Mouse (Mus musculus) spleen, adult 2 months (tissue): ENCODE data around the gene Cbx1. TPM values are rescaled to one million over a fixed set of nuclear protein-coding genes. Genes with fewer than 3 reads are reported as not detected.
A peak's percentile ranks its signal among the peaks of the same experiment; 100 is the strongest.
"Not testable (repeated sequence)": the region's sequence is repeated elsewhere in the genome, so short reads cannot be mapped to it uniquely, and the experiment has no call there.

ENCODE experiments used
- DNase-seq, 2 experiments: peaks; one replicate each; pipeline versions ENCODE4 v3.0.0 to v3.0.0-alpha.2; 2012 to 2021; ENCODE audit warnings: low spot score in 2 of 2, low read depth in 1 of 2
- H3K27ac ChIP-seq: fragments of 200-500 bp; 2 replicates; pipeline ENCODE4 v1.5.1; 2012; ENCODE audit warnings: low read length, inconsistent platforms; ENCODE audit not compliant: insufficient read depth
- H3K27me3 ChIP-seq: fragments of 200-500 bp; 2 replicates; pipeline ENCODE4 v1.6.1; 2012; ENCODE audit warnings: mild to moderate bottlenecking, moderate library complexity, low read length, inconsistent platforms; ENCODE audit not compliant: control insufficient read depth, insufficient read depth
- H3K36me3 ChIP-seq: fragments of 200-500 bp; 2 replicates; pipeline ENCODE4 v1.6.1; 2012; ENCODE audit warnings: mild to moderate bottlenecking, low read length, inconsistent platforms; ENCODE audit not compliant: control insufficient read depth, insufficient read depth
- H3K4me1 ChIP-seq: fragments of 200-500 bp; 2 replicates; pipeline ENCODE4 v1.6.1; 2011; ENCODE audit warnings: inconsistent platforms; ENCODE audit not compliant: control insufficient read depth, insufficient read depth, insufficient read length
- H3K4me3 ChIP-seq: fragments of 200-500 bp; 2 replicates; pipeline ENCODE4 v1.5.1; 2011; ENCODE audit warnings: mild to moderate bottlenecking, inconsistent platforms; ENCODE audit not compliant: insufficient read depth, insufficient read length; ENCODE audit errors: extremely low read depth
- CTCF ChIP-seq: fragments of 200-500 bp; IDR thresholded peaks from 2 replicates; pipeline ENCODE4 v1.5.1; 2011; ENCODE audit warnings: mild to moderate bottlenecking, inconsistent platforms; ENCODE audit not compliant: insufficient read depth, insufficient read length, insufficient replicate concordance; ENCODE audit errors: extremely low read depth
- POLR2A ChIP-seq: fragments of 200-500 bp; IDR thresholded peaks from 2 replicates; pipeline ENCODE4 v1.6.1; 2011; ENCODE audit warnings: low read depth, low read length, inconsistent platforms
- WGBS: fragments of 180-500 bp; shearing (Covaris S2); methylation state at CpG from one replicate; pipeline ENCODE4 v1.1.7; 2018; 5-methylcytosine and 5-hydroxymethylcytosine counted together
- polyA plus RNA-seq: library from polyadenylated mRNA; depleted of rRNA; stranded (reverse); fragments of >200 nt; gene quantifications from 2 replicates; pipeline ENCODE4 v1.2.3, GENCODE M21; 2012

Cbx1 gene
- polyA plus RNA-seq, 1 experiment = 13.9 TPM

DNA sequence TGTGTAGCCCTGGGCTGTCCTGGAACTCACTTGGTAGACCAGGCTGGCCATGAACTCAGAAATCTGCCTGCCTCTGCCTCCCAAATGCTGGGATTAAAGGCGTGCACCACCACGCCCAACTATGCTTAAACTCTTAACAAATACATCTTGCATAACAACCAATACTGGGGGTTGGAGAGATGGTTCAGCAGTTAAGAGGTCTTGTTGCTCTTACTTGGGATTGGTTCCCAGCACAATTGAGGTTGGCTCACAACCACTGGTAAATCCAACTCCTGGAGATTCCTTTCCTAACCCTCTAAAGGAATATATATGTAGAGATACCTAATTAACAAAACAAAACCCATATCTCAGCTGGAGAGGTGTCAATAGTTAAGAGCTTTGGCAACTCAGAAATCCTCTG is 7.2 kb downstream of the Cbx1 start:
- 91% methylated on average over 2 of the region's 2 CpGs for WGBS
- no peak for TF ChIP-seq POLR2A
- TF ChIP-seq CTCF = no peak
- DNase-seq = no peak
- no peaks in the 10 kb centered on the region for H3K4me1 ChIP-seq
- peaks cover 1% of the 10 kb centered on the region; the same call in 1 of the 2 replicates for H3K36me3 ChIP-seq
- no peaks in the 10 kb centered on the region for H3K27me3 ChIP-seq
- no peak overlapping the region for H3K4me3 ChIP-seq
- H3K27ac ChIP-seq = no peak overlapping the region

DNA sequence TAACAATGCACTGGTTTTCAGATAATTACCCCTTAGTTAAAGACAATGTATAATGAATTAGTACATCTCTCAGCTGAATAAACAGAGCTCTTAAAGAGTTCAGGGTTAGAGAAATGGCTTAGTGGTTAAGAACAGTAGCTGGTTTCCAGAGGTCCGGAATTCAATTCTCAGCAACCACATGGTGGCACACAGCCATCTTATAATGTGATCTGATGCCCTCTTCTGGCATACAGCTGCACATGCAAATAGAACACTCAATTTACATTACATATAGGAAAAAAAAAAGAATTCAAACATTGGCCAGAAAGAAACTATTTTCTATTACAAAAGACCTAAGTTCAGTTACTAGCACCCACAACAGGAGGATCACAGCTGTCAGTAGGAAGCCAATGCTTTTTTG is 7.7 kb downstream of the Cbx1 start:
- WGBS = 32% methylated on average over 1 of the region's 1 CpGs
- no peaks in the 10 kb centered on the region for H3K27me3 ChIP-seq
- H3K4me1 ChIP-seq = no peaks in the 10 kb centered on the region
- peaks cover 3% of the 10 kb centered on the region; the same call in 1 of the 2 replicates for H3K36me3 ChIP-seq
- H3K4me3 ChIP-seq = no peak overlapping the region
- peak in 1 of 2 experiments; percentile 25 for DNase-seq
- TF ChIP-seq CTCF = no peak
- TF ChIP-seq POLR2A = no peak
- H3K27ac ChIP-seq = no peak overlapping the region

DNA sequence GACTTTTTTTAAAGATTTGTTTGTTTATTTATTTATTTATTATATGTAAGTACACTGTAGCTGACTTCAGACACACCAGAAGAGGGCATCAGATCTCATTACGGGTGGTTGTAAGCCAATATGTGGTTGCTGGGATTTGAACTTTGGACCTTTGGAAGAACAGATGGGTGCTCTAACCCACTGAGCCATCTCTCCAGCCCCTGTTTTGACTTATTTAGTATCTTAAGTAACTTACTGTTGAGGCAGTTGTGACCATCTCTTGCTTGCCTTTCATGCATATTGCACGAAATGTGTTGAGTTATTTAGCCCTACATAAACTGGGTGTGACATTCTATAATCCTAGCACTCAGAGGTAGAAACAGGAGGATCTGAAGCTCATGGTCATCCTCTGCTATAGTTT is 10.6 kb downstream of the Cbx1 start:
- Histone ChIP-seq H3K27me3 (no peaks in the 10 kb centered on the region), H3K4me1 (no peaks in the 10 kb centered on the region), H3K36me3 (peaks cover 8% of the 10 kb centered on the region), H3K27ac (no peak overlapping the region), H3K4me3 (no peak overlapping the region)
- DNase-seq = no peak
- 94% methylated on average over 2 of the region's 2 CpGs for WGBS
- TF ChIP-seq CTCF (no peak), POLR2A (no peak)

DNA sequence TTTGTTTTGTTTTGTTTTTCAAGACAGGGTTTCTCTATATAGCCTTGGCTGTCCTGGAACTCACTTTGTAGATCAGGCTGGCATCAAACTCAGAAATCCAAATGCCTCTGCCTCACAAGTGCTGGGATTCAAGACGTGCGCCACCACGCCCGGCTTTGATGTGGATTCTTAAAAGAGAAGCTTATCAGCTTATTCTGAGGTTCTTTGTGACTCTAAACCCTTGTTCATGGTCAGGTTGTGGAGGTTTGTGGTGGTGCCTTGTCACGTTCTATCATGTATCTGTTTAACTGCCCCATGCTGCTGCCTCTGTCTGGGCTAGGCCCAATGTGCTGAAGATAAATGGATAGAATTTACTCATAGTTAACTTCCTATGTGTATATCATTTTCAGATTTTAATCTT is 16.7 kb downstream of the Cbx1 start:
- TF ChIP-seq CTCF (no peak), POLR2A (no peak)
- H3K27me3 ChIP-seq = no peaks in the 10 kb centered on the region
- H3K4me3 ChIP-seq = no peak overlapping the region
- WGBS = 73% methylated on average over 5 of the region's 5 CpGs
- DNase-seq = no peak
- peaks cover 26% of the 10 kb centered on the region for H3K36me3 ChIP-seq
- H3K4me1 ChIP-seq = no peaks in the 10 kb centered on the region
- no peak overlapping the region for H3K27ac ChIP-seq

DNA sequence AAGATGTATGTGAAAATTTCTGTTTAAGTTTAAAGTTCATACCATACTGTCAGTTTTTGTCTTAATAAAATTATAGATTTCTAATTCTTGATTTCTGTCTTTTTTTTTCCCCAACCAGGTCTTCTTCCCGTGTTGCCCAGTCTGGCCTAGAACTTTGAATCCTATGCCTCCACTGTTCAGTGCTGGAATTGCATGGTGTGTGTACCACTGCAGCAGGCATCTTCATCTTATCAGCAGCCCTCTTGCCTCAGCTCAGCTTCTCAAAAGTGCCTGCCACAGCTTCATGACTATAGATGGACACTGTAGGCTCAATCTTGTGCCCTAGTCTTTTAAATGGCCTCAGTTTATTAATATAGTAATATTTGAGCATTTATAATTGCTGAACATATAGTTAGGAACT is 19.1 kb downstream of the Cbx1 start:
- no peak for DNase-seq
- Histone ChIP-seq H3K27ac (no peak overlapping the region), H3K36me3 (peaks cover 22% of the 10 kb centered on the region), H3K27me3 (no peaks in the 10 kb centered on the region), H3K4me1 (no peaks in the 10 kb centered on the region), H3K4me3 (no peak overlapping the region)
- 54% methylated on average over 1 of the region's 1 CpGs for WGBS
- TF ChIP-seq POLR2A (no peak), CTCF (no peak)

DNA sequence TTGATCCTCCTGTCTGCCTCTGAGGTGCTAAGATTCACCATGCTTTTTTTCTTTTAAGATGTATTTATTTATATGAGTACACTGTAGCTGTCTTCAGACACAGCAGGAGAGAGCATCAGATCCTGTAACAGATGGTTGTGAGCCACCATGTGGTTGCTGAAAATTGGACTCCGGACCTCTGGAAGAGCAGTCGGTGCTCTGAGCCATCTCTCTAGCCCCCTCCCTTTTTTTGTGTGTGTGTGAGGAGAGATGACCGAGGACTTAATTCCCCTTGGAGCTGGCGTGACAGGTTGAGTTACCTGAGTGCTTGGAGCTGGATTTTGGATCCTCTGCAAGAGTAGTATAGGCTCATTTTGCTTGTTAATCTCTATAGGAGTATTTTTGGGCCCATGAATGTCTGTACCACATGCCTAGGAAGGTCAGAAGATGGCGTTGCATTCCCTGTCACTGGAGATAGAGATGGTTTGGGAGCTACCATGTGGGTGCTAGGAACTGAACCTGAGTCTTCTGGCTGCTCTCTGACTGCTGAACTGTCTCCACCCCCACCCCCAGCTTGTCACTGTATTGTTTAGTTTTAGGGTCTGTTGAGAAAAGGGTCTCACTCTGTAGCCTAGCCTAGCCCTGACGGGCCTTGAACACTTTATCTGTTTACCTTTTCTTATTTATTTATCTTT is 20.8 kb downstream of the Cbx1 start:
- Histone ChIP-seq H3K4me1 (no peaks in the 10 kb centered on the region), H3K27me3 (no peaks in the 10 kb centered on the region), H3K36me3 (peaks cover 19% of the 10 kb centered on the region), H3K27ac (no peak overlapping the region), H3K4me3 (no peak overlapping the region)
- TF ChIP-seq POLR2A (no peak), CTCF (no peak)
- no peak for DNase-seq
- WGBS = 94% methylated on average over 6 of the region's 6 CpGs

DNA sequence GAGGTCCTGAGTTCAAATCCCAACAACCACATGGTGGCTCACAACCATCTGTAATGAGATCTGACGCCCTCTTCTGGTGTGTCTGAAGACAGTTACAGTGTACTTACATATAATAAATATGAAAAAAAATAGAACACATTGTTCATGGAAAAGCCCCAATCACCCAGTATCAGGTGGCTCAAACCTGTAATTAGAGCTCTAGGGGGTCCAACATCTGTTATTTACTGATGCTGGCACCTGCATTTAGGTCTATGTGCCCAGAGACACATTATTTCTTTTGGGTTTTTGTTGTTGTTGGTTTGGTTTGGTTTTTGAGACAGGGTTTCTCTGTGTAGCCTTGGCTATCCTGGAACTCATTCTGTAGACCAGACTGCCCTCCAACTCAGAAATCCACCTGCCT is 22.3 kb downstream of the Cbx1 start:
- H3K36me3 ChIP-seq = peaks cover 19% of the 10 kb centered on the region
- WGBS = 93% methylated on average over 1 of the region's 1 CpGs
- DNase-seq, H3K27ac ChIP-seq, H3K4me3 ChIP-seq, H3K27me3 ChIP-seq, H3K4me1 ChIP-seq: not testable (repeated sequence)
